Mouse (Mus musculus) cerebellum, adult (tissue): ENCODE data around the gene Anapc15.
A peak's percentile ranks its signal among the peaks of the same experiment; 100 is the strongest.
"Not testable (repeated sequence)": the region's sequence is repeated elsewhere in the genome, so short reads cannot be mapped to it uniquely, and the experiment has no call there.

Source experiments
- ATAC-seq: cut with Nextera tagmentation; 2 replicates; pipeline ENCODE4 v1.9.2; 2017; ENCODE audit warnings: mild to moderate bottlenecking, moderate library complexity, mixed read lengths; ENCODE audit not compliant: insufficient number of reproducible peaks, low FRiP score, low TSS enrichment

Anapc15 gene

GRCm38 (mm10) chr7:101895695-101896094 is 32.2 kb downstream of the Anapc15 start:
- ATAC-seq, result no peak

GRCm38 (mm10) chr7:101896104-101897066 is 32.9 kb downstream of the Anapc15 start:
- peak; percentile 91 for ATAC-seq

- ATAC-seq, result no peak
Measured at GRCm38 (mm10) chr7:101900331-101901097, 37.0 kb downstream of the Anapc15 start.

DNA sequence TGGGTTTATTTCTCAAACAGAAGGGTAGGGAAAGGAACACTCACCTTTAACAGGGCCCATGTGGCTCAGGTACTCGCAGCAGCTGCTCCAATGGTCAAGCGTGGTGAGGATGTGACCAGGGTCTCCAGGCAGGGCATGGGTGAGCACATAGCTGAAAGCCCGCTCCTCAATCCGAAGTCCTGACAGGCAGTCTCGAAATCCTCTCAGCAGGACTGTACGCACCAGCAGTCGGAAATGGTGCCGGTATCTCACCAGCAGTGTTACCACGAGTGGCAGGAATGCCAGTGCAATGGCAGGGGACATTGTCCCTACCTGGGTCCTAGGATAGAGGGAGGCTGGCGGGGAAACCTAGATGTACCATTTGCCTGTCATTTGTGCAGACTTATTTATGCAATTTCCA is 38.5 kb downstream of the Anapc15 start:
- no peak for ATAC-seq

GRCm38 (mm10) chr7:101902846-101903245 is 39.3 kb downstream of the Anapc15 start:
- no peak for ATAC-seq

GRCm38 (mm10) chr7:101905561-101906286 is 42.2 kb downstream of the Anapc15 start, which contains the start of gene Lamtor1:
Gene Lamtor1 (plus strand): TSS chr7:101905904.
- peak; percentile 90 for ATAC-seq

- ATAC-seq, result no peak
Measured at GRCm38 (mm10) chr7:101906287-101906681, 42.8 kb downstream of the Anapc15 start, which contains the start of gene Tomt. Gene Tomt (minus strand): TSS chr7:101906359.

DNA sequence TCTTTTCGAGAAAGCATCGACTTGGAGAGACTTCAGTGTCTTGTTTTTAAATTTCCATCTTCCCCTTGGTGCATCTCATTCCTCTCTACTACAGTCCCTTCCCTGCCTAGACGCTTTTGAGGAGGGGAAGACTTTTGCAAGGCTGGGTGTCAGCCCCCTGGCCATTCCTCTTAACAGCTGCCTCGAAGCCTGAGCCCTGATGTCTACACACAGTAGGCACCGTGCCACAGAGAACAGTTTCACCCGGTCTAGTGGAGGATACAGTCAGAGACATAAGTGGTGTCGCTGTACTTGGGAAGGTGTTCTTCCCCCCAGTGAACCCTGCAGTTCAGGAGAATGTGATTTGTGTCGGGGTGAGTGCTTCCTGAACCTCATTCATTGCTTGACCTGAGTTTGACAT is 43.2 kb downstream of the Anapc15 start:
- ATAC-seq, result no peak

DNA sequence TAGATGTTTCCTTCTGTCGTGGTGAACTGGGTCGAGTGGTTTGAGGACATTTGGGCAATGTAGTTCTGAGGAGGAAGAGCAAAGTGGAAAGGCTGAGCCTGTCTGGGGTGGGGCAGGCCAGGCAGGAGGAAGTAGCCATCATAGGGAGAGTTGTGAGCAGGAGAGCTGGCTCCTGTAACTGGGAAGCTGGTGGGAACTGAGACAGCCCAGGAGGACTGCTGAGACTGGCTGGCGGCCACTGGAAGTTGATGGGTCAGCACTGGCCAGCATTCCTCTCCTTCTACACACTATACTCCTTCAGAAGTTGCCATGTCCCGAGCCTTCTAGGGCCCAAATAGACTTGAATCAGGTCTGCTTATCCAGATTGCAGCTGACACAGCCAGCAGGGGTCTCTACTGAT is 44.9 kb downstream of the Anapc15 start:
- ATAC-seq, result no peak

- ATAC-seq, result no peak
Measured at GRCm38 (mm10) chr7:101910138-101910537, 46.6 kb downstream of the Anapc15 start.

GRCm38 (mm10) chr7:101911982-101912381 is 48.5 kb downstream of the Anapc15 start:
- no peak for ATAC-seq

DNA sequence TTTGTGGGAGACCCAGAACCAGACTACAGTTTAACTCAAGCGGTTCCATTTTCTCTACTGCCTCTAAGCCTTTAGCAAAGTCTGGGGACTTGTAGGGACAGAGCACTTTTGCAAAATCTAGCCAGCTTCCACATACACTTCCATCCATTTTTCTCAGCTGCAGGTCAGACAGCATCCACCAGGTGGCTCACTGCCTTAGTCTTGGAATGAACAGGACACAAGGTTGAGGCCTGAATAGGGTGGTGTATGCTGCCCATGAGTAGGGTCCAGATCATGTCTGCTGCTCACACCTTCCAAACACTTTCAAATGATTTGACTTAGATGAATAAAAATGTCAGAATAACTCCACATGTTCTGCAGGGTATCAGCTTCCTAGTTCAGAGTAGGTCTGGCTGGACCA is 54.6 kb downstream of the Anapc15 start:
- ATAC-seq, result 0 out of 2 replicates have a peak, but pooled peaks have one; percentile 61

GRCm38 (mm10) chr7:101925892-101926291 is 62.4 kb downstream of the Anapc15 start:
- not testable (repeated sequence) for ATAC-seq

DNA sequence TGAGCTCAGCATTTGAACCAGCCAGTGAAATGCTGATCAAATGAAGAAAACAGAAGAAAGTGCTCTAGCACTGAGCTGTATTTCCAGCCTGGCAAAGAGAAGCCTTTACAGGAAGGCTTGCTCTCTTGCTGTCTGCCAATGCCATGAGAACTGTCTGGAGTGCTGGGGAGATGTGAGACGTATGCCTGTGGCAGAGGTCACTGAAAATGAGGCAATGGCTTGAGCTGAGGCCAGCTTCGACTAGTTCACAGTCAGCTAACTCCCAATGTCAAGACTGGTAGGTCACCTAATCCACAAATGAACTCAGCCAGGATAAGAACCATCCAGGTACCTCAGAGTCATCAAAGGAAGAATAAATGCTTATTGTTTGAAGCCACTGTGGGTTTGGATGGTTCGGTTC is 64.6 kb downstream of the Anapc15 start:
- ATAC-seq, result no peak

- ATAC-seq, result no peak
Measured at GRCm38 (mm10) chr7:101932551-101932950, 69.0 kb downstream of the Anapc15 start.

GRCm38 (mm10) chr7:101933300-101933699 is 69.8 kb downstream of the Anapc15 start:
- no peak for ATAC-seq

DNA sequence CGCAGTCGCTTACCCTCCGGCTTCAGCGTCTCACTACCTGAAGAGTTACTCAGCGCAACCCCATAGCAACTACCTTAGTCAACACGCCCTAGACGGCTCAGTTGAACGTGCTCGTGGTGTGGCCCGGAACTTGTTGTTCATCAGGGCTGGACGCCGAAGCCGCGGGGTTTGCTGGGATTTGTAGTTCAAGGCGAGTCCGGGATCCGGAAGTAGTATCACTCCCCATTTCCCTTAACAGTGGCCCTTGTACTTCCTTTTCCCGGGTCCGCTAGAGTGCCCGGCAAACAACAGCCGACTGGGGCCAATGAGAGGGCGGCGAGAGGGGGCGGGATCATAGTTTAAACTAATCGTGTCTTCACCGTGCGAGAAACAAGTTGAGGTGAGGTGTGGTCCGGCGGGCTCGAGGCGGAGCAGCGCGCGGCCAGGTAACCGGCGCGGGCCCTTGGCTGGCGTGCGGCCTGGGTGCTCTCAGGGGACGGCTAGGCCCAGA is 70.3 kb downstream of the Anapc15 start, which contains the start of the genes Lrrc51 and Numa1:
TSS of gene Lrrc51 (minus strand) at position 145 of the 490 bp plus-strand sequence.
TSS of gene Numa1 (plus strand) at position 361 of the 490 bp plus-strand sequence.
- ATAC-seq, result peak; percentile 92

GRCm38 (mm10) chr7:101935957-101936356 is 72.4 kb downstream of the Anapc15 start:
- no peak for ATAC-seq

- no peak for ATAC-seq
Measured at GRCm38 (mm10) chr7:101936996-101937395, 73.5 kb downstream of the Anapc15 start.

GRCm38 (mm10) chr7:101937569-101937968 is 74.1 kb downstream of the Anapc15 start:
- peak; percentile 69 for ATAC-seq
